Mouse (Mus musculus) E14TG2a.4 (cell line): ENCODE measurements at regions not wholly inside any gene's neighbourhood (a gene's known extent, or its start where the extent isn't known, plus 50 kb on each side); places are given as distances from the start of the nearest gene placed in this dataset.

Source experiments
- CTCF ChIP-seq: conservative IDR thresholded peaks from 2 replicates; pipeline ENCODE4 v1.5.1; 2014; ENCODE audit warnings: low read length
- POU5F1 ChIP-seq: IDR thresholded peaks from 2 replicates; pipeline ENCODE4 v1.6.1; 2014; ENCODE audit warnings: low read length, borderline replicate concordance

DNA sequence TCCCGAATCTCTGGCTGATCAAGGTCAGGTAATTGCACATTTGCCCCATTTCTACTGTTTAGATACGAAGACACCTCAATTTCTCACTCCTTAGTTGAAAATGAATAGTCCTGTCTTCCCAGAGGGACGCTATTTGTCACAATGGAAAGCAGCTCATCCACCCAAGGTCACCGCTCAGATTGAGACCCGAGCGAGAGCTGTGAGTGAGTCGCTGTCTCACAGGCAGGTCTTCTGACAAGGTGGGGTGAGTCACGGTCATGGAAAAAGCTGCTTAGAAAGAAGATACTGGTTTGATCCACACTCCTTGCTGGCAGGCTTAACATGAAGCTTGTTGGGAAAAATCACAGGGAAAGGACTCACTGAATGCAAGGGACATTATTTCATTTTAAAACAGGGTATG is 171.9 kb upstream of the Tgfbr2 start:
- TF ChIP-seq CTCF: no peak
- no peak for TF ChIP-seq POU5F1
